Mouse (Mus musculus) layer of hippocampus, postnatal 10 days (tissue): Measurements from ENCODE around the gene P4ha2. TPM values are rescaled to one million over a fixed set of nuclear protein-coding genes. Genes with fewer than 3 reads are reported as not detected.
"Not testable (repeated sequence)": the region's sequence is repeated elsewhere in the genome, so short reads cannot be mapped to it uniquely, and the experiment has no call there.

ENCODE experiments used
- DNase-seq, 2 experiments: peaks; one replicate each; pipeline ENCODE4 v3.0.0; 2021; ENCODE audit warnings: low spot score in 2 of 2
- total RNA-seq, 2 experiments: library from RNA; stranded (reverse); gene quantifications; 2 replicates each; pipeline ENCODE4 v1.2.3; 2021

Gene P4ha2
- total RNA-seq, 2 experiments from 2014 or later = 17.2 to 19.9 TPM

DNA sequence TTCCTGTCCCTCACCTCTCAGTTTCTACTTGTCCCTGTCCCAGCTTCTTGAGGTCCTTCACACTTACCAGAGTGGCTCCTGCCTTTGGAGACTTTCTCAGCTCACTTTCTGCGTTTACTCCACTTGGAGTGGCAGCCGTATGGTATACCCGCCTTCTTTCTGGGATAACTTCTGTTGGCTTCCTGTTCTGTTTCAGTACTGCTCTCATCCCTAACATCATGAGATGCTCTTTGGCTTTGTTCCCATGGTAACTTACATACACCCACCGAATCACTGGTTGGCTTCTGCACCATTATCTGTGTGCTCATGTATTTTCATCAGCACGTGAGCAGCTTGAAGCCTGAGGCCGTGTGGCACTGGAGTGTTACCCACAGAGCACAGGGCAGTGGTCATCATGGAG lies 30.8 kb downstream of the P4ha2 start:
- DNase-seq = no peak

DNA sequence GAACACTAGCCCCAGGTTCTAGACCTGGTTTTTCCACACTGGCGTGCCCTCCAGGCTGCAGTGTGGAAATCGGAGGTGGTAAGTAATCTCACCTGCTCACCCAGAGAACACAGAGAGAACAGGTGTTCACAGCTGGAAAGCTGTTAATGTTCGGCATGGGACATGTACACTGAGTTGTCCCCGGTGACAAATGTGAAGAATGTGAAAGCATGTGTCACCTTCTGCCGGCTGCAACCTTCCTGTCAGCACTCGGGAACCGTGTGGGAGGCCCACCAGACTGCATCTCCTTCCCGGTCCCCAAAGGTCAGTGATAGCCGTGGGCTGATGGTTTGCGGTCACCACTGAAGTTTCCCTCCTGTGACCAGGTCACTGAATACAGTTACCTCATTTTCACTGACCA lies 32.4 kb downstream of the P4ha2 start:
- no peak for DNase-seq

DNA sequence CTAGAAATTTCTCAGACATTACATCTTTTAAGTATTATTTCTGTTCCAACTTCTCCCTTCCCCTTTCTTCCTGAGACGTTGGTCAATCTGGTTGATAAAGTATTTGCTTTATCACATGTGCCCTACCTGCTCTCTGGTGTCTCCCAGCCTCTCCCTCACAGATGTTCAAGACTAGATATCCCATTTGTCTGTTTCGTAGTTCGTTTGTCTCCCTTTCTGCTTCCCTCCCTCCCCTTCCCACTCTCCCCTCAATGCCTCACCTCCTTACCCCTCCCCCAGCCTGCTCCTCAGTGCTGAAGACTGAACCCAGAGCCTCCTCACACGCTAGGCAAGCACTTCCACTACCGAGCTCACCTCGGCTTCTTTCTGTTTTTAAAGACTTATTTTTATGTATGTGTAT lies 35.0 kb downstream of the P4ha2 start:
- no peak for DNase-seq

DNA sequence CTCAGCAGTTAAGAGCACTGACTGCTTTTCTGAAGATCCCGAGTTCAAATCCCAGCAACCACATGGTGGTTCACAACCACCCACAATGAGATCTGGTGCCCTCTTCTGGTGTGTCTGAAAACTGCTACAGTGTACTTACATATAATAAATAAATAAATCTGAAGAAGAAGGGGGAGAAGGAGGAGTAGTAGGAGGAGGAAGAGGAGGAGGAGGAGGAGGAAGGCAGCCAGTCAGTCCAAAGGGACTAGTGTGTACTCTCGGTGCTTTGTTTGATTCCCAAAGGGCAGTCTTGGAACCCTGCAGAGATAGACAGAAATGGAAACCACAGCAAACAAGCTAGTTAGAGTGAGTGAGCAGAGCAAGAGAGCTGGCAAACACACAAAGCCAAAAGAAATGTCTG lies 40.3 kb downstream of the P4ha2 start:
- DNase-seq = not testable (repeated sequence)

DNA sequence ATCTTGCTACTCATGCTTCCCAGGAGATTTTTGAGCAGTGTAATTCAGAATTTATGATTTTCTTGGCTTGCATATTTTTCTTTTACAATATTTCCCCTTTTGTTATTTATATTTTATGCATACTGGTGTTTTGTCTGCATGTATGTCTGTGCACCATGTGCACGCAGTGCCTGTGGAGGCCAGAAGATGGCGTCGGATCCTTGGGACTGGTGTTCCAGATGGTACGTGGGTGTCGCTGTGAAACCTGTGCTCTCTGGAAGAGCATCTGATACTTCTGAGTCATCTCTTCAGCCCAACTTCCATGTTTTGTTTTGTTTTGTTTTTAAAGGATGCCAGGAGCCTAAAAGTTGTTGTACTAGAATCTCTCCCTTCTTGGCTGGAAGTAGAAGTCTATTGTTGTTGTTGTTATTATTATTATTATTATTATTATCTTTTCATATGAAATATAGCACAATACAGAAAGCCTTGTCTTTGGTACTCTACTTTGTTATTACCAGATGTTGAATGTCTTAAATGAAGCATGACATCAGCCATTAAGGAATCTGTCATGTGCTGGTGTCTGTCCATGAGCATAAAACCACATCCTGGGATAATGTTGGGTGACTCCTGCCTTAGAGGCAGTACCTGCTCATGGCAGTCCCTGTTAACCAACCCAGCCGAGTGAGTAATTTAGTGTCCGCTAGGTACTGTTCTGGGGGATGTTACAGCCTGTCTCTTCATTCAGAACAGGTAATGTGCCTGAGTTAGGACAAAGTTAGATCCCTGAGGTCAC lies 41.5 kb downstream of the P4ha2 start:
- no peak for DNase-seq

DNA sequence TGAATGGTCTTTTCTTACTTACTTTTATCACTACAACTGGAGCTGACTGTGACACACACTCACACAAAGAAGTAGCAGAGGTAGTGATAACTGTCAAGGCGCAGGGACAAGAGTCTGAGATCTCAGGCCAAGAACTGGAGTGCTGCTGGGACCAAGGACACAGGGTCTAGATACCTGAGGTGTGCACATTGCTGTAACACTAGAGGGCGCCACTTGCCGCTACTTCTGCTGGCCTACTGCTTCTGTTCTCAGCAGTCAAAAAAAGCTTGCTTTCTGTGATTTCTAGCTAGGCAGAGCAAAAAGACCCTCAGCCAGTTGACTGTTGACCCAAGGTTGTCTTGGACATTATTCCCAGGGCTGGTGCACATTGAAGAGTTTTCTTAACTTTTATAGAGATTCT lies 45.0 kb downstream of the P4ha2 start:
- DNase-seq = peak; percentile 79

DNA sequence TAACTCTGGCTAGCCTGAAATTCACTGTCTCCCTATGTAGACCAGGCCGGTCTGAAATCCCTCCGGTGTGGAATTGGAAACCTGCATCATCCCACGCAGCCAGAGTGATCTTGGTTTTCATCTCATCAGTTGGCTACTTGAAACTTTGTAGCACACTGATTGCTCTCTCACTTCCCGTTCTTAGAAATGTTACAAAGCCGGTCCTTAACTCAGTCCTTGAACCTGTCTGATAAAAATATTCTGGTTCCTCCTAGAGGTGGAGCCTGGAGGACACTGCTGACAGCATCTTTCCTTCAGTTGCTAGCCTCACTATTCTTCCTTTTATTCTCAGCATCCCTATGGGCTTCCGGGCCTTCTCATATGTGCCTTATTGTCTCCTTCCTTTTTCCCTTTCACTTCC lies 46.1 kb downstream of the P4ha2 start:
- DNase-seq = no peak

DNA sequence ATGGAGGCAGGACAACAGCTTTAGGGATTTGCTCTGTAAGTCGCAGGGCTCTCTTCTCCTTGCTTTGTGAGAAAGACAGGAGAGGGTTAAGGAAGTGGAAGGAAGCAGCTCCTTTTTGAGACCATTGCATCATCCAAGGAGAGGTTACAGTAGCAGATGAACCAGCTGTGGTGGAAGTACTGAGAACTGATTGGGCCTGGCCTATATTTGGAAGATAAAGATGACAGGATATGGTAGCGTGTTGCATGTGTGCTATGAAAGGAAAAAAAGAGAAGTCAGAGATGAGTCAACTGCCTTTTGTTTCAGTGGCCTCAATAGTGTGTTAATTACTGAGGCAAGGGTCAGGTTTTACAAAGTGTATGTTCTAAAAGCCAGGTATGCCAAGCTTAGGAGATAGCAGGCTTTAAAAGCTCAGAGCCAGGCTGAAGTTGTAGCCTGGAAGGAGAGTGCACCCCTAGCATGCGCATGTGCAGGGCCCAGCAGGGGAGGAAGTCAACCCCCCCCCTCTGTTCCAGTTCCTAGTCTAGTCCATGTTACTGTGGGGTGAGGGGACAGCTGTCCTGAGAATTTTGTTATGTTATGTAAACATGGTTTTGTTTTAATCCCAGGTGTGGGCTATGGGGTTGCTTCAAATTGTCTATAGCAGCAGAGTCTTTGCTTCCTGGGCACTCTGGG lies 50.0 kb downstream of the P4ha2 start:
- DNase-seq = no peak

DNA sequence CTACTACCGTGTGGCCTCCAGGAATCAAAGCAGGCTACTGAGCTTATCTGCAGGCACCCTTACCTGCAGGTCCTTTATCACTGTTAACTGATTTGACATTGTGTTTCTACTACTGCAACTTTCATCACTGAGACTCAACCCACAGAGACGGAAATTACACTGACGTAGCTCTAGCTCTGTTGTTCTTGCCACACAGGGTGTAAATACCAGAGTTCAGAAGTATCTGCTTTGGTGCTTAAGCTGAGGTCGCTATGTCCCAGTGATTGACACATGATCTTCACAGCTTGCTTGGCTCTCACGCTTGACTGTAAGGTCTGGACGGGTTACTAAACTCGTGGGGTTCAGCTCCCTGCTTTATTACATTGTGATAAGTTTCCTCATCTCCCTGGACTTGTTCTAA lies 51.2 kb downstream of the P4ha2 start:
- no peak for DNase-seq

DNA sequence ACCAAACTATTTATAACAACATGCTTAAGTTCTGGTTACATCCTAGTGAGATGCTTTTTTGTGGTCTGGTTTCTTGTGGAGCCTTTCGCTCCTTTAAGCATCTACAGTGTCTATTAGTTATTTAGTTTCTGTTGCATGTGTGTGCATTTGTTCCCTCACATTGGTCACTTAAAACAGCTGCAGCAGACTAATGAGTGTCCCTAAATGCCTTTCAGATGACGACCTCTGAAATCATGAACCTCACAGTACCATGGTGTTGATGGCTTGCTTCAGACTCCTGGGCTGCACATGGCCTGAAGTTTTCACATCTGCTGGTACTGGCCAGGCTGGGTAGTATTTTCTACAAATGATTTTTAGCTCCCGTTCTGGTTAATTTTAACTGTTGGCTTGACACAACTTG lies 53.1 kb downstream of the P4ha2 start:
- DNase-seq = no peak

DNA sequence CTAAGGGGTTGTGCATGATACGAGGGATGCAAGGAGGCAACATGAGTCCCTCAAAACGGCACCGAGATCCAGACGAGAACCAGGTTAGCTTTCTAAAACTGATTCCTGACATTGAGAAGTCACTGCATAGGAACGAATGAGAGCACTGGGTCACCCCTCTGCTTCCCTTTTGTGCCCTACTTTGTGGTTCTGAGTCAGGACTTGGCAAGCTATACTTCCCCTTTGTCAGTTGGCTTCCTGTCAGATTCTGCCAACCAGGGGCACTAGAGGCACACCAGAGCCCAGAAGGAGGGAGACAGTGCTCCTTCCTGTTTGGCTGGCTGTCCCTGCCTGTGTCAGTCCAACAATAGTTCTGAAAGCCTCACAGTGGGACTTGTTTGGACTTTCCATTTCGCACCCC lies 56.0 kb downstream of the P4ha2 start:
- peak; percentile 36 to 43 for DNase-seq

DNA sequence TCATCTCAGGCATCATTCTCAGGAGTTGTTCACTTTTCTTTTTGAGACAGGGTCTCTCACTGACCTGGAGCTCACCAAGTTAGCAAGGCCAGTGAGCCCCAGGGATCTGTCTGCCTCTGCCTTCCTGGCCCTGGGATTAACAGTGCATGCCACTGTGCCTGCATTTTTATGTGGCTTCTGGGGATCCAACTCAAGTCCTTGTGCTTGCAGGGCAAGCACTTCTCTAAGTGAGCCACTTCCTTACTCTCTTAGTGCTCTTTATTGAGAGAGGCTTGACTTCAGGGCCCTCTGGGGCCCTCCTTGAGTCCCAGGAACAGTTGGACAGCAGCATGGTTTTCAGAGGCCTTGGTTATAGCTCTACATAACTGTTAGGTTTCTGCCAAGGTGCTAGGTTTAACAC lies 56.6 kb downstream of the P4ha2 start:
- no peak for DNase-seq

DNA sequence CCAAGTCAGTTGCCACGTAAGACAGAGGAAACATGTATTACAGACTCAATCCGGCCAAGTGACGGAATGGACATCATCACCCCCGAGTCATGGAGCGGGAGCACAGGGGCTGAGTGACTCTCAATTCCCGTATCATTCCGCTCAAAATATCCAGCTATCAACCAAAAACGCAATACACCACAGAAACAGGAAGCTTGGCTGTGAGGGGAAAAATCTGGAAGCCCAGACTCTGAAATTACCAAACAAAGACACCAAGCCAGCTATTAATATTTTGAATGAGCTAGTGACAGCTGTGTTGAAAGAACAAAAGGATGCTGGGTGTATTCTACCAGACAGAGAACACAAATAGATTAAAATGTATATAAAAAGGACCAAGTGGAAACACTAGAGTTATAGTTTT lies 57.7 kb downstream of the P4ha2 start:
- no peak for DNase-seq

DNA sequence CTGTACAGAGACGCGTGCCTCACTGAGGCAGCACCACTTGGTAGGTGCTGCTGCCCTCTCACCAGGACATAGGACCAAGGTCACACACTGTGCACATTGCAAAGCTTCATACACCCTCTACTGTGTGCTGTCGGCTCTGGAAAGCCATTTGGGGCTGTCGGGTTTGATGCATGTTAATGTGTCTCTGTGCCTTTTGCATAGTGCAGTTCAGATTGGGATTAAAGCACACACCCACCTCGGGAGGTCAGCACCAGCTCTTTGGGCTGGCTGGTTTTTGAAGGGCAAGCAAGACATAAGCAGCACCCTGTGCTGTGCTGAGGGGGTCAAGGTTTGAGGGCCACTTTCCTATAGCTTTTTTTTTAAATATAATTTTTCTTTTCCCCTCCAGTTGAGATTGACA lies 60.5 kb downstream of the P4ha2 start:
- DNase-seq = no peak

DNA sequence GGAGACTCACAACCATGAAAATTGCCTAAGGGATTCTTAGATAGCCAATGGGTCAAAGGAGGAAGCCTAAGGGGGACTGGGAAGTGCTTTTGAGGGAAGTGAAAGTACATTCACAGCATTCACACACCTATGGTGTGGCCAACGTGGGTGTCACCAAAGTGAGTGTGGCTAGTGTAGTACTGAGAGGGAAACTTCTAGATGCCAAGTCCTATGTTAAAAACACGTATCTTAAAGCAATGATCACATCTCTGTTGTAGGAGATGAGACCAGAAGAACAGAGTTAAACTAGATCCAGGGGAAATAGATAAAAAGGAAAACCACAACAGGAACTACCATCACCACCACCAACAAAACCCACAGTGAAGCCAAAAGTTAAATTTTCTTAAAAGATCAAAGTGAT lies 61.0 kb downstream of the P4ha2 start:
- DNase-seq = no peak

DNA sequence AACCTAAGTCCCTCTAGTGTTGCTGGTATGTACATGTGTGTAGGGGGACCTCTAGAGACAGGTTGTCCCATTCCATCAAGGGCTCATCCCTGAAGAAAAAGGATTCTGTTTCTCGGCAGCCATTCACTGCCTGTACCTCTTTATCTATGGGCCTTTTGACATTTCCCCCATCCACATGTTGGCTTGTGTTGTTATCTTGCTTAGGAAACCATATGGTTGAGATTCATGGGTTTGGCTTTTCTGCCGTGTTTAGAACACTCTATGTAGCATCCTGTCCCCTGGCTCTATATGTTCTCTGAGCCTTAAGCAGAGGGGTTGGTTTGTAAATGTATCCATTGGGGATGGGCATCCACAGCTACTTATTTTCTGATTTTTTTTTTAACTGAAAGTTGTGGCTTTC lies 61.6 kb downstream of the P4ha2 start:
- no peak for DNase-seq

DNA sequence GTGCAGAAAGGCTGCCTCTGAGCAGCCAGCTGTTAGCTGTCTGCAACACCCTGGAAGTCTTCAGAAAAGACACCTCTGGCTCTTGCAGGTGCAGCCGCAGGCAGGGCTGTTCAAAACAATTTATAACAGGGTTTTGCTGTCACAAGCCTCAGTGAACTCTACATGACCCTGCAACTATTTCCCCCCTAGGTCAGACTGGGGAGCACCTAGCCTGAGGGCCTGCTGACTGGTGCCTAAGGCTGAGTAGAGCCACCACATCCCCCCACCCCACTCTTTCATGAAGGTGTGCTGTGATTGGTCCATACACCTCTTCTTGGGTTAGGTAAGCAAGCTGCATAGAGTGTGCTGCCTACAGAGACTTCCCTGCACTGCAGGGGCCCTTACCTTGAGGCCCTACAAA lies 63.1 kb downstream of the P4ha2 start:
- DNase-seq = no peak

DNA sequence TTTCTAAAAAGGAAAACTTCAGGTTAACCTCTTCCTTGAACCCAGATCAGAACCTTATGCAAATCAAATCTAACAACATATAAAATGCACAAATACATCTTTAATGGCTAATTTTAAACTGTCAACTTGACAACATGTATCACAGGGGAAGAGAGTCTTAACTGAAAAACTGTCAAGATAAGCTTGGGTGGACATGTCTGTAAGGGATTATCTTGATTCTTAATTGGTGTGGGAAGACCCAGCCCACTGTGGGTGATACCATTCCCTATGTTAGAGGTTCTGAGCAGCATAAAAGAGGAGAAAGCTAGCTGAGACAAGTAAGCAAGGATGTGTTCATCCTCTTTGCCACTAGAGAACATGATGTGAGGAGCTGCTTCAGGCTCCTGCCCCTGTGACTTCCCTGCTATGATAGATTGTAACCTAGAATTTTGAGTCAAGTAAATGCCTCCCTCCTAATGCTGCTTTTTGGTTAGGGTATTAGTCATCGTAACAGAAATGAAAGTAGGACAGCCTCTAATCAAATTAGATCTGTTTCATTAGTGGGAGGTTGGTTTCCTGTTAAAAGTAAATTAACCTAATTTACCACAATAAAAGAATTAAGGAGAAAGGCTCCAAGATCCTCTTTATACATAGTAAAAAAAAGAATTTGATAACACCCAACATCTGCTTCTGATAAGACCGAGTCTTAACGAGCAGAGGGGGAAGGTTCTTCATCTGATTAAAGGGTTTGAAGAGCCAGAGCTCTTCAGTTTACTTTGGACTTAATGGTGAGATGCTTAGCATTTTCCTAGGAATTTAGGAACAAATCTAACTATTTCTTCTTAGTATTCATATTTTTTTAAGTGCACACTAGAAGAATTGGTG lies 69.8 kb downstream of the P4ha2 start:
- no peak for DNase-seq

DNA sequence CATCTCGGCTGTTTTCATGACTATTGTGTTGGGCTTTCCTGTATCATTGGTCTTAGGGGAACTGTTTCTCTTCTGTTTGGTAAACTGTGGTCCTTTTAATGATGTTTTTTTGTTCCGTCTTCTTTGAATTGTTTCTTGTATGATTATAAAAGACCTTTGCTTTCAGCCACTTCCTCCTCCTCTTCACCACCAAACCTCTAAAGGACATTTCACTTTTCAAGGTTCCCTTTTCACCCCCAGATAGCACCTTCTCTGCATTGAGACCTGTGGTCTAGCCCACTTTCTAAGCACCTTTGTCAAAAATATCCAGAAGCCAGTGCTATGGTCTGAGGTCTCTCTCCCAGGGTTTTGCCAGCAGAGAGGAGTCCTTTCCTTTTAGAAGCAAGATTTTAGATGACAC lies 71.3 kb downstream of the P4ha2 start:
- no peak for DNase-seq

DNA sequence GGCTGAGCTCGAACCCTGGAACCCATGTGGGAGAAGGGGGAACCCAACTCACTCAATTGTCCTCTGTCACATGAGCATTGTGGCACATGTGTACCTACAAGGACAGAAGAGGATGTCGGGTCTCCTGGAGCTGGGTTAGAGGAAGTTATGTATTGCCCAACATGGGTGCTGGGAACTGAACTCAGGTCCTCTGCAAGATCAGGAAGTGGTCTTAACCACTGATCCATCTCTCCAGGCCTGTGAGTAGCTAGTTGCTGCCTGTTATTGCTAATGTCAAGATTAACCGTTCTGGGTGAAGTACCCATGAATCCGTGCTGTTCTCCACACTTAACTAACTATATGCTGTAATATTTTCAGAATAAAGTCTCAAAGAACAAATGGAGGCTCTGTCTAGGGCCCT lies 74.3 kb downstream of the P4ha2 start:
- no peak for DNase-seq

DNA sequence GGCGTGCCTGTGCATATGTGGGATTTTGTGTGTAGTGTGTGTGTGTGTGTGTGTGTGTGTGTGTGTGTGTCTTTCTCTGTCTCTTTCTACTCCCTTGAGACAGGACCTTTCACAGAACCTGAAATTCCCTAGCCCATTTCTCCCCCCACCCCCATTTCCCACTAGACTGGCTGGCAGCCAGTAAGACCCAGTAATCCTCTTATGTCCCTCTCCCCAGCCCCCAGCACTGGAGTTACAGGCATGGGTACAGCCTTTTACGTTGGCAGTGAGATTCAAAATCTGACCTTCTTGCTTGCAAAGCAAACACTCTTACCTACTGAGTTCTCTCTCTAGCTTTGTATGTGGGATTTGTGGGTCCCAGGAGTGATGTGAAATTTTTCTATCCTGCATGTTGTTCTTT lies 75.0 kb downstream of the P4ha2 start:
- no peak for DNase-seq
